Mouse (Mus musculus): Measurements from ENCODE around the gene Cep164. TPM values are rescaled to one million over a fixed set of nuclear protein-coding genes. Genes with fewer than 3 reads are reported as not detected.

The Cep164 gene
- polyA plus RNA-seq, 1 experiment from 2014 or later: 14.5 TPM

GRCm38 (mm10) chr9:45799402-45799801, 29.1 kb downstream of the Cep164 start:
- Histone ChIP-seq H3K4me3 (ENCODE audit: low read depth, low read length) (no peak overlapping the region), H3K27ac (ENCODE audit: low read depth, low read length) (no peak overlapping the region), H3K27me3 (ENCODE audit: control insufficient read depth, insufficient read depth, low read length) (no peaks in the 10 kb centered on the region), H3K4me1 (ENCODE audit: control insufficient read depth, insufficient read depth, low read length) (peaks cover 4% of the 10 kb centered on the region), H3K36me3 (ENCODE audit: control insufficient read depth, insufficient read depth, low read length) (peaks cover 2% of the 10 kb centered on the region; the same call in 1 of the 2 replicates), H3K9ac (ENCODE audit: low read length) (no peak overlapping the region), H3K4me2 (no peak overlapping the region), H3K9me3 (ENCODE audit: control insufficient read depth, low read length) (no peaks in the 10 kb centered on the region)
- DNase-seq (ENCODE audit: low spot score, missing footprints): no peak
- no peak for ATAC-seq (ENCODE audit: low FRiP score)
- WGBS: 81% methylated on average over 8 of the region's 8 CpGs

GRCm38 (mm10) chr9:45798467-45799164, 29.9 kb downstream of the Cep164 start:
- H3K36me3 ChIP-seq (ENCODE audit: control insufficient read depth, insufficient read depth, low read length): 0 out of 2 replicates have a peak, but pooled peaks cover 2% of the 10 kb centered on the region
- no peak overlapping the region for H3K27ac ChIP-seq (ENCODE audit: low read depth, low read length)
- no peaks in the 10 kb centered on the region for H3K9me3 ChIP-seq (ENCODE audit: control insufficient read depth, low read length)
- WGBS: 15% methylated on average over 13 of the region's 13 CpGs
- H3K4me2 ChIP-seq: no peak overlapping the region
- H3K27me3 ChIP-seq (ENCODE audit: control insufficient read depth, insufficient read depth, low read length): no peaks in the 10 kb centered on the region
- ATAC-seq (ENCODE audit: low FRiP score) (no peak), DNase-seq (ENCODE audit: low spot score, missing footprints) (peak; percentile 87)
- no peak overlapping the region for H3K9ac ChIP-seq (ENCODE audit: low read length)
- peaks cover 4% of the 10 kb centered on the region for H3K4me1 ChIP-seq (ENCODE audit: control insufficient read depth, insufficient read depth, low read length)
- H3K4me3 ChIP-seq (ENCODE audit: low read depth, low read length): no peak overlapping the region

GRCm38 (mm10) chr9:45797271-45797670, 31.2 kb downstream of the Cep164 start:
- 76% methylated on average over 3 of the region's 3 CpGs for WGBS
- H3K9ac ChIP-seq (ENCODE audit: low read length): no peak overlapping the region
- no peaks in the 10 kb centered on the region for H3K27me3 ChIP-seq (ENCODE audit: control insufficient read depth, insufficient read depth, low read length)
- H3K9me3 ChIP-seq (ENCODE audit: control insufficient read depth, low read length): no peaks in the 10 kb centered on the region
- no peak overlapping the region for H3K4me2 ChIP-seq
- ATAC-seq (ENCODE audit: low FRiP score) (no peak), DNase-seq (ENCODE audit: low spot score, missing footprints) (no peak)
- peaks cover 9% of the 10 kb centered on the region for H3K4me1 ChIP-seq (ENCODE audit: control insufficient read depth, insufficient read depth, low read length)
- H3K36me3 ChIP-seq (ENCODE audit: control insufficient read depth, insufficient read depth, low read length): 0 out of 2 replicates have a peak, but pooled peaks cover 2% of the 10 kb centered on the region
- H3K27ac ChIP-seq (ENCODE audit: low read depth, low read length): no peak overlapping the region
- H3K4me3 ChIP-seq (ENCODE audit: low read depth, low read length): no peak overlapping the region

GRCm38 (mm10) chr9:45795722-45796121, 32.8 kb downstream of the Cep164 start:
- ATAC-seq (ENCODE audit: low FRiP score): no peak
- H3K9me3 ChIP-seq (ENCODE audit: control insufficient read depth, low read length): no peaks in the 10 kb centered on the region
- no peak overlapping the region for H3K27ac ChIP-seq (ENCODE audit: low read depth, low read length)
- H3K4me1 ChIP-seq (ENCODE audit: control insufficient read depth, insufficient read depth, low read length): peaks cover 11% of the 10 kb centered on the region
- no peak for DNase-seq (ENCODE audit: low spot score, missing footprints)
- WGBS: 88% methylated on average over 5 of the region's 5 CpGs
- H3K4me3 ChIP-seq (ENCODE audit: low read depth, low read length): no peak overlapping the region
- H3K27me3 ChIP-seq (ENCODE audit: control insufficient read depth, insufficient read depth, low read length): no peaks in the 10 kb centered on the region
- H3K4me2 ChIP-seq: no peak overlapping the region
- no peak overlapping the region for H3K9ac ChIP-seq (ENCODE audit: low read length)
- no peaks in the 10 kb centered on the region for H3K36me3 ChIP-seq (ENCODE audit: control insufficient read depth, insufficient read depth, low read length)

- WGBS: 86% methylated on average over 6 of the region's 6 CpGs
- H3K36me3 ChIP-seq (ENCODE audit: control insufficient read depth, insufficient read depth, low read length): no peaks in the 10 kb centered on the region
- no peak overlapping the region for H3K27ac ChIP-seq (ENCODE audit: low read depth, low read length)
Measured at GRCm38 (mm10) chr9:45793697-45794096, 34.8 kb downstream of the Cep164 start.

GRCm38 (mm10) chr9:45792235-45792634, 36.3 kb downstream of the Cep164 start:
- H3K27me3 ChIP-seq (ENCODE audit: control insufficient read depth, insufficient read depth, low read length): no peaks in the 10 kb centered on the region
- 59% methylated on average over 1 of the region's 1 CpGs for WGBS
- H3K36me3 ChIP-seq (ENCODE audit: control insufficient read depth, insufficient read depth, low read length): 0 out of 2 replicates have a peak, but pooled peaks cover under 1% of the 10 kb centered on the region
- H3K27ac ChIP-seq (ENCODE audit: low read depth, low read length): peak overlapping the region; percentile 67
- ATAC-seq (ENCODE audit: low FRiP score) (0 out of 2 replicates have a peak, but pooled peaks have one; percentile 55), DNase-seq (ENCODE audit: low spot score, missing footprints) (no peak)
- no peak overlapping the region for H3K4me3 ChIP-seq (ENCODE audit: low read depth, low read length)
- no peak overlapping the region for H3K9ac ChIP-seq (ENCODE audit: low read length)
- H3K4me2 ChIP-seq: no peak overlapping the region
- H3K4me1 ChIP-seq (ENCODE audit: control insufficient read depth, insufficient read depth, low read length): peaks cover 10% of the 10 kb centered on the region
- H3K9me3 ChIP-seq (ENCODE audit: control insufficient read depth, low read length): no peaks in the 10 kb centered on the region

More at GRCm38 (mm10) chr9:45793697-45794096, 34.8 kb downstream of the Cep164 start:
- H3K4me2 ChIP-seq: no peak overlapping the region
- no peak overlapping the region for H3K9ac ChIP-seq (ENCODE audit: low read length)
- H3K4me1 ChIP-seq (ENCODE audit: control insufficient read depth, insufficient read depth, low read length): peaks cover 15% of the 10 kb centered on the region
- no peaks in the 10 kb centered on the region for H3K27me3 ChIP-seq (ENCODE audit: control insufficient read depth, insufficient read depth, low read length)
- H3K4me3 ChIP-seq (ENCODE audit: low read depth, low read length): no peak overlapping the region
- ATAC-seq (ENCODE audit: low FRiP score): no peak
- DNase-seq (ENCODE audit: low spot score, missing footprints): no peak
- H3K9me3 ChIP-seq (ENCODE audit: control insufficient read depth, low read length): no peaks in the 10 kb centered on the region

GRCm38 (mm10) chr9:45791456-45792142, 36.9 kb downstream of the Cep164 start:
- H3K27ac ChIP-seq (ENCODE audit: low read depth, low read length): peak overlapping the region; percentile 67
- no peak overlapping the region for H3K9ac ChIP-seq (ENCODE audit: low read length)
- DNase-seq (ENCODE audit: low spot score, missing footprints) (no peak), ATAC-seq (ENCODE audit: low FRiP score) (no peak)
- WGBS: 81% methylated on average over 8 of the region's 8 CpGs
- H3K4me3 ChIP-seq (ENCODE audit: low read depth, low read length): no peak overlapping the region
- H3K27me3 ChIP-seq (ENCODE audit: control insufficient read depth, insufficient read depth, low read length): no peaks in the 10 kb centered on the region
- H3K4me1 ChIP-seq (ENCODE audit: control insufficient read depth, insufficient read depth, low read length): peaks cover 10% of the 10 kb centered on the region
- H3K36me3 ChIP-seq (ENCODE audit: control insufficient read depth, insufficient read depth, low read length): 0 out of 2 replicates have a peak, but pooled peaks cover 2% of the 10 kb centered on the region
- H3K9me3 ChIP-seq (ENCODE audit: control insufficient read depth, low read length): no peaks in the 10 kb centered on the region
- H3K4me2 ChIP-seq: no peak overlapping the region

- no peak for DNase-seq (ENCODE audit: low spot score, missing footprints)
- H3K36me3 ChIP-seq (ENCODE audit: control insufficient read depth, insufficient read depth, low read length): 0 out of 2 replicates have a peak, but pooled peaks cover 4% of the 10 kb centered on the region
- no peaks in the 10 kb centered on the region for H3K27me3 ChIP-seq (ENCODE audit: control insufficient read depth, insufficient read depth, low read length)
- no peak overlapping the region for H3K27ac ChIP-seq (ENCODE audit: low read depth, low read length)
- 40% methylated on average over 5 of the region's 5 CpGs for WGBS
- peaks cover 10% of the 10 kb centered on the region for H3K4me1 ChIP-seq (ENCODE audit: control insufficient read depth, insufficient read depth, low read length)
- no peak overlapping the region for H3K9ac ChIP-seq (ENCODE audit: low read length)
- H3K9me3 ChIP-seq (ENCODE audit: control insufficient read depth, low read length): no peaks in the 10 kb centered on the region
- no peak overlapping the region for H3K4me2 ChIP-seq
- ATAC-seq (ENCODE audit: low FRiP score): no peak
- H3K4me3 ChIP-seq (ENCODE audit: low read depth, low read length): no peak overlapping the region
Measured at GRCm38 (mm10) chr9:45788405-45788804, 40.1 kb downstream of the Cep164 start.

- no peak overlapping the region for H3K4me3 ChIP-seq (ENCODE audit: low read depth, low read length)
- H3K9ac ChIP-seq (ENCODE audit: low read length): no peak overlapping the region
- no peak for ATAC-seq (ENCODE audit: low FRiP score)
- peaks cover 8% of the 10 kb centered on the region for H3K4me1 ChIP-seq (ENCODE audit: control insufficient read depth, insufficient read depth, low read length)
- H3K27me3 ChIP-seq (ENCODE audit: control insufficient read depth, insufficient read depth, low read length): no peaks in the 10 kb centered on the region
- WGBS: 92% methylated on average over 6 of the region's 6 CpGs
- H3K36me3 ChIP-seq (ENCODE audit: control insufficient read depth, insufficient read depth, low read length): 0 out of 2 replicates have a peak, but pooled peaks cover 4% of the 10 kb centered on the region
- no peak for DNase-seq (ENCODE audit: low spot score, missing footprints)
- no peak overlapping the region for H3K4me2 ChIP-seq
- no peaks in the 10 kb centered on the region for H3K9me3 ChIP-seq (ENCODE audit: control insufficient read depth, low read length)
- H3K27ac ChIP-seq (ENCODE audit: low read depth, low read length): no peak overlapping the region
Measured at GRCm38 (mm10) chr9:45787547-45787946, 40.9 kb downstream of the Cep164 start.
